Mouse (Mus musculus): Measurements from ENCODE around the gene Rab1b.

GRCm38 (mm10) chr19:5062041-5062440 is 44.8 kb downstream of the Rab1b start:
- TF ChIP-seq CTCF (IDR thresholded peaks at IDR 0.05; ENCODE audit: low read depth, low read length) (no peak), POLR2A (IDR thresholded peaks at IDR 0.05; ENCODE audit: borderline replicate concordance, low read depth, low read length) (no peak)
